Mouse (Mus musculus) thymus, adult 2 months (tissue): ENCODE data around the gene Flywch2. TPM values are rescaled to one million over a fixed set of nuclear protein-coding genes. Genes with fewer than 3 reads are reported as not detected.
A peak's percentile ranks its signal among the peaks of the same experiment; 100 is the strongest.

ENCODE experiments used
- DNase-seq: peaks from one replicate; pipeline ENCODE4 v3.0.0; 2021
- H3K27ac ChIP-seq: fragments of 200-500 bp; 2 replicates; pipeline ENCODE4 v1.5.1; 2012; ENCODE audit warnings: low read length, control low read depth; ENCODE audit not compliant: control insufficient read depth, insufficient read depth
- H3K27me3 ChIP-seq: fragments of 200-500 bp; 2 replicates; pipeline ENCODE4 v1.6.1; 2012; ENCODE audit warnings: mild to moderate bottlenecking, low read length, moderate library complexity, mixed read lengths; ENCODE audit not compliant: control insufficient read depth, insufficient read depth
- H3K36me3 ChIP-seq: fragments of 200-500 bp; 2 replicates; pipeline ENCODE4 v1.6.1; 2012; ENCODE audit warnings: mild to moderate bottlenecking, low read length, moderate library complexity; ENCODE audit not compliant: control insufficient read depth, insufficient read depth
- H3K4me1 ChIP-seq: fragments of 200-500 bp; replicated peaks from 2 replicates; pipeline ENCODE4 v1.6.1; 2012; ENCODE audit warnings: low read length; ENCODE audit not compliant: control insufficient read depth, insufficient read depth
- H3K4me3 ChIP-seq: fragments of 200-500 bp; 2 replicates; pipeline ENCODE4 v1.5.1; 2012; ENCODE audit warnings: mild to moderate bottlenecking, low read length, control low read depth, moderate library complexity; ENCODE audit not compliant: control insufficient read depth, insufficient read depth
- CTCF ChIP-seq: fragments of 200-500 bp; IDR thresholded peaks from 2 replicates; pipeline ENCODE4 v1.5.1; 2012; ENCODE audit warnings: mild to moderate bottlenecking, control low read depth, low read length, moderate library complexity, borderline replicate concordance; ENCODE audit not compliant: control insufficient read depth, poor library complexity, insufficient read depth; ENCODE audit errors: extremely low read depth
- POLR2A ChIP-seq: fragments of 200-500 bp; IDR thresholded peaks from 2 replicates; pipeline ENCODE4 v1.6.1; 2012; ENCODE audit warnings: mild to moderate bottlenecking, low read length, control low read depth, moderate library complexity; ENCODE audit not compliant: control insufficient read depth, poor library complexity, insufficient read depth; ENCODE audit errors: extremely low read depth
- WGBS: fragments of 180-500 bp; shearing (Covaris S2); methylation state at CpG from one replicate; pipeline ENCODE4 v1.1.7; 2018; 5-methylcytosine and 5-hydroxymethylcytosine counted together
- polyA plus RNA-seq: library from polyadenylated mRNA; depleted of rRNA; stranded (reverse); fragments of >200 nt; gene quantifications from 2 replicates; pipeline ENCODE4 v1.2.3, GENCODE M21; 2012

The Flywch2 gene
- polyA plus RNA-seq, 1 experiment = 4.0 TPM

- WGBS = 4% methylated on average over 58 of the region's 58 CpGs
- peak; percentile 99 for DNase-seq
- H3K27me3 ChIP-seq = no peaks in the 10 kb centered on the region
- TF ChIP-seq POLR2A (peak; percentile 70), CTCF (no peak)
- no peak within 1 kb of the TSS for H3K27ac ChIP-seq
- H3K4me1 ChIP-seq = peaks cover 3% of the 10 kb centered on the region; the same call in 1 of the 2 replicates
- peak within 1 kb of the TSS; percentile 84 for H3K4me3 ChIP-seq
- H3K36me3 ChIP-seq = no peaks in the 10 kb centered on the region
Observed at GRCm38 (mm10) chr17:23771284-23772218, 14.3 kb downstream of the Flywch2 start, which contains the start of gene Flywch1. Flywch1 (minus strand) TSS chr17:23771602.

- no peaks in the 10 kb centered on the region for H3K27me3 ChIP-seq
- peak overlapping the region; percentile 84 for H3K4me3 ChIP-seq
- peaks cover 3% of the 10 kb centered on the region; the same call in 1 of the 2 replicates for H3K4me1 ChIP-seq
- WGBS = 6% methylated on average over 19 of the region's 19 CpGs
- TF ChIP-seq CTCF = no peak
- TF ChIP-seq POLR2A = no peak
- H3K36me3 ChIP-seq = no peaks in the 10 kb centered on the region
- no peak overlapping the region for H3K27ac ChIP-seq
- no peak for DNase-seq
Observed at GRCm38 (mm10) chr17:23770896-23771283, 15.0 kb downstream of the Flywch2 start.

GRCm38 (mm10) chr17:23770493-23770892 lies 15.4 kb downstream of the Flywch2 start:
- DNase-seq = no peak
- H3K36me3 ChIP-seq = no peaks in the 10 kb centered on the region
- no peaks in the 10 kb centered on the region for H3K27me3 ChIP-seq
- peaks cover 3% of the 10 kb centered on the region; the same call in 1 of the 2 replicates for H3K4me1 ChIP-seq
- WGBS = 63% methylated on average over 2 of the region's 2 CpGs
- H3K27ac ChIP-seq = no peak overlapping the region
- TF ChIP-seq POLR2A (no peak), CTCF (no peak)
- no peak overlapping the region for H3K4me3 ChIP-seq

GRCm38 (mm10) chr17:23762976-23763375 lies 22.9 kb downstream of the Flywch2 start:
- 97% methylated on average over 11 of the region's 11 CpGs for WGBS
- TF ChIP-seq POLR2A = no peak
- TF ChIP-seq CTCF = no peak
- H3K4me1 ChIP-seq = no peaks in the 10 kb centered on the region
- no peak overlapping the region for H3K27ac ChIP-seq
- no peaks in the 10 kb centered on the region for H3K27me3 ChIP-seq
- H3K4me3 ChIP-seq = no peak overlapping the region
- no peaks in the 10 kb centered on the region for H3K36me3 ChIP-seq
- no peak for DNase-seq

- Histone ChIP-seq H3K4me3 (no peak overlapping the region), H3K4me1 (no peaks in the 10 kb centered on the region), H3K36me3 (no peaks in the 10 kb centered on the region), H3K27me3 (no peaks in the 10 kb centered on the region), H3K27ac (no peak overlapping the region)
- TF ChIP-seq CTCF = no peak
- no peak for TF ChIP-seq POLR2A
- 98% methylated on average over 3 of the region's 3 CpGs for whole genome bisulfite sequencing
- DNase-seq = no peak
Observed at GRCm38 (mm10) chr17:23761155-23761554, 24.7 kb downstream of the Flywch2 start.

- no peak overlapping the region for H3K4me3 ChIP-seq
- 95% methylated on average over 9 of the region's 9 CpGs for WGBS
- H3K36me3 ChIP-seq = no peaks in the 10 kb centered on the region
Observed at GRCm38 (mm10) chr17:23760231-23760630, 25.6 kb downstream of the Flywch2 start.

More at GRCm38 (mm10) chr17:23760231-23760630, 25.6 kb downstream of the Flywch2 start:
- Histone ChIP-seq H3K27ac (no peak overlapping the region), H3K27me3 (no peaks in the 10 kb centered on the region), H3K4me1 (no peaks in the 10 kb centered on the region)
- TF ChIP-seq POLR2A = no peak
- DNase-seq = no peak
